Mouse (Mus musculus) forebrain, embryonic 14.5 days (tissue): Measurements from ENCODE around the gene Evi5. TPM values are rescaled to one million over a fixed set of nuclear protein-coding genes. Genes with fewer than 3 reads are reported as not detected.

Experiments
- ATAC-seq: fragments of 200-750 bp; cut with Nextera tagmentation; 2 replicates; pipeline ENCODE4 v1.8.0; 2017; ENCODE audit warnings: mild to moderate bottlenecking, moderate library complexity
- DNase-seq: peaks from one replicate; pipeline ENCODE4 v3.0.0-alpha.2; 2015; ENCODE audit warnings: low spot score
- H3K27ac ChIP-seq: fragments of 300-500 bp; sonication (generic); 2 replicates; pipeline ENCODE4 v1.5.1; 2014; ENCODE audit warnings: low read depth, mild to moderate bottlenecking, control low read depth, low read length, moderate library complexity
- H3K27me3 ChIP-seq: fragments of 300-500 bp; sonication (generic); replicated peaks from 2 replicates; pipeline ENCODE4 v1.6.1; 2014; ENCODE audit warnings: low read length, control low read depth, mixed read lengths; ENCODE audit not compliant: control insufficient read depth, insufficient read depth
- H3K36me3 ChIP-seq: fragments of 300-500 bp; sonication (generic); 2 replicates; pipeline ENCODE4 v1.6.1; 2014; ENCODE audit warnings: low read length, control low read depth; ENCODE audit not compliant: control insufficient read depth, insufficient read depth
- H3K4me1 ChIP-seq: fragments of 300-500 bp; sonication (generic); 2 replicates; pipeline ENCODE4 v1.6.1; 2014; ENCODE audit warnings: antibody characterized with exemption, low read length, control low read depth; ENCODE audit not compliant: control insufficient read depth, insufficient read depth
- H3K4me2 ChIP-seq: fragments of 300-500 bp; sonication (generic); 2 replicates; pipeline ENCODE4 v1.6.1; 2014; ENCODE audit warnings: mild to moderate bottlenecking, control low read depth, low read length
- H3K4me3 ChIP-seq: fragments of 300-500 bp; sonication (generic); 2 replicates; pipeline ENCODE4 v1.5.1; 2014; ENCODE audit warnings: low read depth, low read length, control low read depth
- H3K9ac ChIP-seq: fragments of 300-500 bp; sonication (generic); 2 replicates; pipeline ENCODE4 v1.6.1; 2014; ENCODE audit warnings: mild to moderate bottlenecking, low read length, control low read depth, moderate library complexity
- H3K9me3 ChIP-seq: fragments of 300-500 bp; sonication (generic); replicated peaks from 2 replicates; pipeline ENCODE4 v1.6.1; 2016; ENCODE audit warnings: low read length, control low read depth, mixed read lengths; ENCODE audit not compliant: control insufficient read depth
- WGBS: fragments of 180-500 bp; shearing (Covaris S2); extraction: QIAGEN DNeasy Blood & Tissue Kit; methylation state at CpG from one replicate; pipeline ENCODE4 v1.1.7; 2014; 5-methylcytosine and 5-hydroxymethylcytosine counted together
- polyA plus RNA-seq: library from polyadenylated mRNA; unstranded; fragments of >200 nt; fragmentation: Nextera tagmentation; extraction: Ambion mirVana; gene quantifications from 2 replicates; pipeline ENCODE4 v1.2.1, GENCODE M21; 2014

Gene Evi5
- polyA plus RNA-seq, 1 experiment from 2014 or later, result 38.8 TPM

GRCm38 (mm10) chr5:107880710-107881109, 5.8 kb upstream of the Evi5 start:
- Histone ChIP-seq H3K36me3 (no peaks in the 10 kb centered on the region), H3K4me1 (no peaks in the 10 kb centered on the region), H3K4me3 (no peak overlapping the region), H3K27ac (no peak overlapping the region), H3K4me2 (no peak overlapping the region), H3K9ac (no peak overlapping the region), H3K27me3 (no peaks in the 10 kb centered on the region), H3K9me3 (no peaks in the 10 kb centered on the region)
- no peak for ATAC-seq
- 78% methylated on average over 5 of the region's 5 CpGs for WGBS
- DNase-seq, result no peak

DNA sequence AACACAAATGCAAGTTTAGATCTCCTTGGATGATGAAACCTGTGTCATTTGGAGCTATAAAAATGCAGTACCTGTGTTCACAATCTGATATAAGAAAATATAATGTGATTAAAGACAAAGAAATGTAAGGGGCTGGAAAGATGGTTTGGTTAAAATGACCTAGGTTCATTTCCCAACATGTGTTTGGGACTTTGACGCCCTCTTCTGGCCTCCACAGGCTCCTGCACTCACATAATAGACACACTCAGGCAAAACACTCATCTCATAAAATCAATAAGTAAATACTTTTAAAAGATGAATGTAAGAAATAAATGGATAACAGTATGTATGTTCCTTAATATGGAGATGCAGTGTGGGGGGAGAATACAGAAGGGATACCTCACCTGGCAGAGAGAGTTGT, 2.1 kb upstream of the Evi5 start:
- 90% methylated on average over 1 of the region's 1 CpGs for WGBS
- Histone ChIP-seq H3K27me3 (no peaks in the 10 kb centered on the region), H3K9me3 (no peaks in the 10 kb centered on the region), H3K36me3 (no peaks in the 10 kb centered on the region), H3K9ac (no peak overlapping the region), H3K27ac (no peak overlapping the region), H3K4me1 (no peaks in the 10 kb centered on the region), H3K4me2 (no peak overlapping the region), H3K4me3 (no peak overlapping the region)
- ATAC-seq (no peak), DNase-seq (no peak)

GRCm38 (mm10) chr5:107875261-107875611, 329 bp upstream of the Evi5 start:
- no peak for DNase-seq
- Histone ChIP-seq H3K4me3 (no peak overlapping the region), H3K9ac (no peak overlapping the region), H3K36me3 (no peaks in the 10 kb centered on the region), H3K9me3 (no peaks in the 10 kb centered on the region), H3K4me1 (no peaks in the 10 kb centered on the region), H3K27ac (no peak overlapping the region), H3K27me3 (0 out of 2 replicates have a peak, but pooled peaks cover 2% of the 10 kb centered on the region), H3K4me2 (no peak overlapping the region)
- ATAC-seq, result no peak

GRCm38 (mm10) chr5:107873886-107874302, 1.0 kb downstream of the Evi5 start:
- ATAC-seq (no peak), DNase-seq (peak; percentile 5)
- peak overlapping the region; percentile 33 for H3K27ac ChIP-seq
- H3K4me3 ChIP-seq, result no peak overlapping the region
- 0 out of 2 replicates have a peak, but pooled peaks cover 2% of the 10 kb centered on the region for H3K27me3 ChIP-seq
- H3K4me1 ChIP-seq, result no peaks in the 10 kb centered on the region
- WGBS, result 61% methylated on average over 7 of the region's 7 CpGs
- H3K9ac ChIP-seq, result no peak overlapping the region
- H3K36me3 ChIP-seq, result no peaks in the 10 kb centered on the region
- H3K9me3 ChIP-seq, result no peaks in the 10 kb centered on the region
- no peak overlapping the region for H3K4me2 ChIP-seq

- no peak overlapping the region for H3K27ac ChIP-seq
- no peaks in the 10 kb centered on the region for H3K36me3 ChIP-seq
- no peak overlapping the region for H3K4me3 ChIP-seq
- H3K4me1 ChIP-seq, result no peaks in the 10 kb centered on the region
- ATAC-seq, result no peak
- DNase-seq, result no peak
- 0 out of 2 replicates have a peak, but pooled peaks cover 2% of the 10 kb centered on the region for H3K27me3 ChIP-seq
- no peaks in the 10 kb centered on the region for H3K9me3 ChIP-seq
- H3K4me2 ChIP-seq, result no peak overlapping the region
- no peak overlapping the region for H3K9ac ChIP-seq
- 90% methylated on average over 6 of the region's 6 CpGs for WGBS
These were observed 1.6 kb downstream of the Evi5 start for GRCm38 (mm10) chr5:107873330-107873729.

DNA sequence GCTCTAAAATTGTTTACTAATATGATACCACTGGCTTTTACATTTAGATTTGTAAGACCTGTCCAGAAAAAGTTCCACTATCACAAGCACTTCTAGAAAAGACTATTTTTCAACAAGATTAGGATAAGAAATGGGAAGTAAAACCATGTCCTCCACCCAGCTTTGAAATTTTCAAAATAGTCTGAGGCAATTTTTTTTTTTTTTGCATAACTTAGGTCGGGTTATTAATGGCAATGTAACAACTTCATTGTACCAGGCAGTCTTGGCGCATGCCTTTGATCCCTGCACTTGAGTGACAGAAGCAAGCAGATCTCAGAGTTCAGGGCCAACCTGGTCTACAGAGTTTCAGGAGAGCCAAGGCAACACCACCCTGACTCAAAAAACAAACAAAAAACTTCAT, 5.2 kb downstream of the Evi5 start:
- peaks cover 5% of the 10 kb centered on the region; the same call in 1 of the 2 replicates for H3K4me1 ChIP-seq
- 0 out of 2 replicates have a peak, but pooled peaks cover 2% of the 10 kb centered on the region for H3K27me3 ChIP-seq
- H3K4me3 ChIP-seq, result no peak overlapping the region
- ATAC-seq (no peak), DNase-seq (no peak)
- no peaks in the 10 kb centered on the region for H3K36me3 ChIP-seq
- H3K9me3 ChIP-seq, result no peaks in the 10 kb centered on the region
- H3K27ac ChIP-seq, result no peak overlapping the region
- WGBS, result 46% methylated on average over 2 of the region's 2 CpGs
- no peak overlapping the region for H3K4me2 ChIP-seq
- H3K9ac ChIP-seq, result no peak overlapping the region

DNA sequence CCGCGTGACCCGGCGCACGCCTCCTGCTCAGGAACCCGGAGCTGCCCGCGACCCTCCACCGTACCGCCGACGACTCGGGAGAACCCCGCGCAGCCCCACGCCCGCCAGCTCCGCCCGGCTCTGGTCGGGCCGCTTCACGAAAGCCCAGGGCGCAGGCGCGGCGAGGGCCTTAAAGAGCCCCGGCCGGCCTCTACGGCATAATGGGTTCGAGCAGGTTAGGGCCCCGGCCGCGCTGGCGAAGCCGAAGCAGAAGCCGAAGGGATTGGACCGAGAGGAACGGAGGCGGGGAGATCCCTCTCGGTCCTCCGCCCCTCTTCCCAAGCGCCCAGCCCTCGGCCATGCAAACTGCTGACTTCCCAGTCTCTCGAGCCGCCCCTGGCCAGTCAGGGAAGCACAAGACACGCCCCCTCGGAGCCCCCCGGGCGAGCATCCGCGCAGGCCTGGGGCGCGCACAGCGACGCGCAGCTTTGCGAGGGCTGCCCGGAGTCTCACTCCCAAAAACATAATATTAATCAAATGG, 5.9 kb downstream of the Evi5 start:
- WGBS, result under 1% methylated on average over 58 of the region's 58 CpGs
- ATAC-seq, result peak; percentile 97
- Histone ChIP-seq H3K4me1 (peaks cover 5% of the 10 kb centered on the region; the same call in 1 of the 2 replicates), H3K9me3 (no peaks in the 10 kb centered on the region), H3K4me3 (peak overlapping the region; percentile 80), H3K9ac (peak overlapping the region; percentile 82), H3K27ac (peak overlapping the region; percentile 86), H3K36me3 (no peaks in the 10 kb centered on the region), H3K4me2 (peak overlapping the region; percentile 69), H3K27me3 (0 out of 2 replicates have a peak, but pooled peaks cover 2% of the 10 kb centered on the region)
- peak; percentile 95 for DNase-seq

GRCm38 (mm10) chr5:107867970-107868904, 6.7 kb downstream of the Evi5 start:
- WGBS, result under 1% methylated on average over 65 of the region's 82 CpGs
- peak; percentile 73 for ATAC-seq

More at GRCm38 (mm10) chr5:107867970-107868904, 6.7 kb downstream of the Evi5 start:
- H3K36me3 ChIP-seq, result no peaks in the 10 kb centered on the region
- H3K9me3 ChIP-seq, result no peaks in the 10 kb centered on the region
- peak; percentile 52 for DNase-seq
- H3K9ac ChIP-seq, result peak overlapping the region; percentile 82
- peaks cover 5% of the 10 kb centered on the region; the same call in 1 of the 2 replicates for H3K4me1 ChIP-seq
- H3K27ac ChIP-seq, result peak overlapping the region; percentile 86
- H3K4me3 ChIP-seq, result peak overlapping the region; percentile 80
- H3K4me2 ChIP-seq, result peak overlapping the region; percentile 69
- H3K27me3 ChIP-seq, result 0 out of 2 replicates have a peak, but pooled peaks cover 2% of the 10 kb centered on the region
